10 mouse cellular contexts compared by ENCODE assay signal in the genomic region with DNA sequence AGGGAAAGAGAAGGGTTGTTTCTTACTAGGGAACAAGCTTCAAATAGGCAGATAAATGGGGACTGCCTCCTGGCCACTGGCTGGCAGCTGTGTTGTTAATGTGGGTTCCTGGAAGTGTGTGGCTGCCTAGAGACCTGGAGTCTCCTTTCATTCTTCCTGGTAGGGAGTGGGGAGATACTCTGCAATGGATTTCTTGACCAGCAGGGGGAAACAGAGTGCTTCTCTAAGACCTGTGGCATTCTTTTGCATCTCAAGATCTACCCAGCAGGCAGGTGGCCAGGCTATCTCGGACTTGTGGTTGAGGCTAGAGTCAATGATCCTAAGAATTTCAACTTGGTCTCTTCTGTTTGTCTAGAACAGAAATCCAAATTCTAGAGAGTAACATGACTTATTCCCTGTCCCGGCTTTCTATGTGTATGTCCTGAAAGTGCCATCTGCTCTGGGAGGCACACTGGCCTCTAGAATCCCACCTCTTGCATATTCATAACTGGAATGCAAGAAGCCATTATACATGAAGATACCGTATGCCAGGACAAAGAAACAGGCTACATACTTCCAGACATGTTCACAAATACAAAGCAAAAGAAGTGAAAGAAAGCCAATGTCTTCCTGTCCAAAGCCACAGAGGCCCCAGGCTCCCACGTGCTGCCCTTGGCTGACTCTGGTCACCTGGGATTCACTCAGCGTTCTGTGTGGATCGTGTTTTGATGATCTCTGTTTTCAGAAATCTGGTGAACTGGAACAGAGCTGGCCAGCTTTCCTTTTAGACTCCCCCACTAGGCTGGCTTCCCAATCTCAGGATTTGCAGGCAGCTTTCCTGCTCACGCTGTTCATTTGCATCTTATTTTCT. TPM values are rescaled to one million over a fixed set of nuclear protein-coding genes. Genes with fewer than 3 reads are reported as not detected.
DNase-seq lines count a peak whose midpoint lies in the region; ATAC-seq and TF ChIP-seq lines count a peak whose summit lies in the region.
"Had no signal": no experiment of that assay in that cellular context is flagged by ENCODE, and none has a peak within 500 bp of the region (broad histone marks: within the 10 kb centered on the region; RNA-seq: fewer than 3 reads in every experiment).

No protein-coding gene starts in this region.

- peak; percentile 3 for DNase-seq in Patski (ENCODE audit: low read depth, low spot score)
- peak; percentile 75 for DNase-seq in hindbrain, embryonic 11.5 days (ENCODE audit: low spot score)
- DNase-seq in layer of hippocampus, postnatal 10 days (ENCODE audit: low spot score in 2 of 2): peak; percentile 78 to 84
- DNase-seq in right cerebral cortex, postnatal 4 days: peak; percentile 78

- no peak overlapping the region for H3K27ac ChIP-seq in brown adipose tissue, adult 24 weeks (replicated peaks; ENCODE audit: low read depth, low read length)
- H3K27ac ChIP-seq in forebrain, embryonic 13.5 days: no peak overlapping the region
- no peak overlapping the region for H3K27ac ChIP-seq in hindbrain, embryonic 11.5 days (ENCODE audit: low read depth, low read length)

- POLR2A ChIA-PET in Patski (lab: Charles Lee): no interaction called here

- no peaks in the 10 kb centered on the region for H3K36me3 ChIP-seq in forebrain, embryonic 13.5 days (ENCODE audit: poor library complexity, severe bottlenecking)
- no peaks in the 10 kb centered on the region for H3K36me3 ChIP-seq in hindbrain, embryonic 11.5 days (ENCODE audit: control insufficient read depth, insufficient read depth, low read length)

- WGBS in forebrain, embryonic 13.5 days: 53% methylated on average over 7 of the region's 7 CpGs
- WGBS in hindbrain, embryonic 11.5 days: 61% methylated on average over 7 of the region's 7 CpGs

- TF ChIP-seq CTCF in Patski (IDR thresholded peaks at IDR 0.05): peak; percentile 77

- CTCF ChIA-PET in Patski (lab: Charles Lee): interaction anchor here (0.7 to 1.7 kb wide), 2 partner anchors 13 to 28 kb away, joined by 4 to 5 read pairs; no protein-coding TSS in a partner anchor

- H3K9ac ChIP-seq in forebrain, embryonic 13.5 days: no peak overlapping the region
- H3K9ac ChIP-seq in hindbrain, embryonic 11.5 days (ENCODE audit: low read depth, low read length): no peak overlapping the region

- H3K4me3 ChIP-seq in brown adipose tissue, adult 24 weeks (ENCODE audit: insufficient read depth, low read depth, low read length): 0 out of 2 replicates have a peak overlapping the region, but pooled peaks have one; percentile 7
- no peak overlapping the region for H3K4me3 ChIP-seq in forebrain, embryonic 13.5 days
- no peak overlapping the region for H3K4me3 ChIP-seq in hindbrain, embryonic 11.5 days (ENCODE audit: low read depth, low read length)

- in situ Hi-C loops in Patski (cut with MboI; ENCODE audit: low pct_unique_long_range_greater_than_20kb): loop anchor here (5.0 to 10.0 kb wide), 2 partner anchors 239 to 446 kb away; no protein-coding TSS in a partner anchor

- H3K4me1 ChIP-seq in brown adipose tissue, adult 24 weeks (ENCODE audit: control insufficient read depth, insufficient read depth, insufficient read length, low read length): no peaks in the 10 kb centered on the region
- no peaks in the 10 kb centered on the region for H3K4me1 ChIP-seq in forebrain, embryonic 13.5 days
- no peaks in the 10 kb centered on the region for H3K4me1 ChIP-seq in hindbrain, embryonic 11.5 days (replicated peaks; ENCODE audit: control insufficient read depth, insufficient read depth, low read length)

- H3K9me3 ChIP-seq in forebrain, embryonic 13.5 days (replicated peaks): no peaks in the 10 kb centered on the region
- no peaks in the 10 kb centered on the region for H3K9me3 ChIP-seq in hindbrain, embryonic 11.5 days (ENCODE audit: control insufficient read depth, low read length)

- no peak overlapping the region for H3K4me2 ChIP-seq in forebrain, embryonic 13.5 days
- H3K4me2 ChIP-seq in hindbrain, embryonic 11.5 days (replicated peaks; ENCODE audit: low read depth, low read length): no peak overlapping the region

- peaks cover 39% of the 10 kb centered on the region for H3K27me3 ChIP-seq in Patski
- H3K27me3 ChIP-seq in forebrain, embryonic 13.5 days: no peaks in the 10 kb centered on the region
- no peaks in the 10 kb centered on the region for H3K27me3 ChIP-seq in hindbrain, embryonic 11.5 days (ENCODE audit: control insufficient read depth, insufficient read depth, low read length)

- ATAC-seq in Patski: peak; percentile 80
- ATAC-seq in forebrain, embryonic 13.5 days: peak; percentile 59
- peak; percentile 43; the same call in 1 of the 2 replicates for ATAC-seq in hindbrain, embryonic 11.5 days (ENCODE audit: low FRiP score)
- ATAC-seq in megakaryocyte progenitor cell, adult 5-6 weeks (replicated peaks; ENCODE audit: poor library complexity): peak; percentile 61
- ATAC-seq in monocyte, adult 5-6 weeks (replicated peaks; ENCODE audit: insufficient number of reproducible peaks, low FRiP score, low TSS enrichment, poor library complexity, severe bottlenecking): no peak

RNA-seq across cellular contexts. Expression of a gene that starts 3.6 kb away (rescaled TPM):
- polyA plus RNA-seq in Patski (2021): not detected
- polyA plus RNA-seq in brown adipose tissue, adult 24 weeks (2012; ENCODE audit: insufficient read depth, insufficient read length, missing spikeins): not detected in 2 replicates
- not detected in 2 replicates for polyA plus RNA-seq in forebrain, embryonic 13.5 days (2015; fragmentation: Nextera tagmentation; extraction: Ambion mirVana)
- polyA plus RNA-seq in hindbrain, embryonic 11.5 days (2014; fragmentation: Nextera tagmentation; extraction: Ambion mirVana): not detected in 2 replicates
- under 1 TPM; 0.22 to 0.59 TPM for total RNA-seq in layer of hippocampus, postnatal 10 days (2021)
- not detected in 2 replicates for total RNA-seq in megakaryocyte progenitor cell, adult 5-6 weeks (2015)
- total RNA-seq in megakaryocyte progenitor cell, adult 5-6 weeks (2017): not detected in 2 replicates
- not detected in 3 replicates for total RNA-seq in monocyte, adult 5-6 weeks (2017)
- polyA plus RNA-seq: heart, embryonic 16.5 days; stomach, embryonic 16.5 days had no signal

Comparison
In these comparisons a context has a peak if more than half of its experiments do, and no peak if none do; other contexts are left out.
1. DNase-seq: peak in every context shown above with its lines; median percentile 81 in layer of hippocampus, postnatal 10 days; 78 in right cerebral cortex, postnatal 4 days; 75 in hindbrain, embryonic 11.5 days; 3 in Patski.